Mouse (Mus musculus) stomach, embryonic 14.5 days (tissue): ENCODE measurements around the gene Zfp655. TPM values are rescaled to one million over a fixed set of nuclear protein-coding genes. Genes with fewer than 3 reads are reported as not detected.

Experiments
- ATAC-seq: fragments of 200-750 bp; cut with Nextera tagmentation; 2 replicates; pipeline ENCODE4 v1.8.0; 2017; ENCODE audit warnings: low read depth, moderate TSS enrichment; ENCODE audit not compliant: insufficient number of reproducible peaks, insufficient read depth, low FRiP score
- H3K27ac ChIP-seq: fragments of 300-500 bp; sonication (generic); 2 replicates; pipeline ENCODE4 v1.5.1; 2014; ENCODE audit warnings: mild to moderate bottlenecking, low read length, moderate library complexity, mixed read lengths
- H3K27me3 ChIP-seq: fragments of 300-500 bp; sonication (generic); 2 replicates; pipeline ENCODE4 v1.6.1; 2014; ENCODE audit warnings: low read length, control low read depth, mixed read lengths; ENCODE audit not compliant: control insufficient read depth, insufficient read depth
- H3K36me3 ChIP-seq: fragments of 300-500 bp; sonication (generic); 2 replicates; pipeline ENCODE4 v1.6.1; 2014; ENCODE audit warnings: mild to moderate bottlenecking, control low read depth, low read length, moderate library complexity, mixed read lengths; ENCODE audit not compliant: control insufficient read depth, insufficient read depth
- H3K4me1 ChIP-seq: fragments of 300-500 bp; sonication (generic); 2 replicates; pipeline ENCODE4 v1.6.1; 2014; ENCODE audit warnings: low read length, control low read depth, mixed read lengths; ENCODE audit not compliant: control insufficient read depth, insufficient read depth
- H3K4me2 ChIP-seq: fragments of 300-500 bp; sonication (generic); replicated peaks from 2 replicates; pipeline ENCODE4 v1.6.1; 2014; ENCODE audit warnings: low read depth, low read length, control low read depth
- H3K4me3 ChIP-seq: fragments of 300-500 bp; sonication (generic); 2 replicates; pipeline ENCODE4 v1.5.1; 2014; ENCODE audit warnings: low read depth, low read length, control low read depth
- H3K9ac ChIP-seq: fragments of 300-500 bp; sonication (generic); replicated peaks from 2 replicates; pipeline ENCODE4 v1.6.1; 2014; ENCODE audit warnings: low read depth, mild to moderate bottlenecking, control low read depth, low read length, moderate library complexity, mixed read lengths
- H3K9me3 ChIP-seq: fragments of 300-500 bp; sonication (generic); 2 replicates; pipeline ENCODE4 v1.6.1; 2016; ENCODE audit warnings: low read depth, low read length, control low read depth; ENCODE audit not compliant: control insufficient read depth
- WGBS: fragments of 180-500 bp; shearing (Covaris S2); extraction: QIAGEN DNeasy Blood & Tissue Kit; methylation state at CpG from one replicate; pipeline ENCODE4 v1.1.7; 2014; 5-methylcytosine and 5-hydroxymethylcytosine counted together
- polyA plus RNA-seq: library from polyadenylated mRNA; unstranded; fragments of >200 nt; fragmentation: Nextera tagmentation; extraction: Ambion mirVana; gene quantifications from 2 replicates; pipeline ENCODE4 v1.2.1, GENCODE M21; 2014

Zfp655 gene
- polyA plus RNA-seq, 1 experiment from 2014 or later = 42.0 TPM

- H3K36me3 ChIP-seq = peaks cover 10% of the 10 kb centered on the region
- 84% methylated on average over 3 of the region's 3 CpGs for WGBS
- no peak overlapping the region for H3K27ac ChIP-seq
- no peak for ATAC-seq
- no peaks in the 10 kb centered on the region for H3K9me3 ChIP-seq
- H3K4me2 ChIP-seq = no peak overlapping the region
- no peaks in the 10 kb centered on the region for H3K4me1 ChIP-seq
- H3K27me3 ChIP-seq = no peaks in the 10 kb centered on the region
- H3K4me3 ChIP-seq = no peak overlapping the region
- no peak overlapping the region for H3K9ac ChIP-seq
Observed at GRCm38 (mm10) chr5:145213505-145213904, 18.0 kb upstream of the Zfp655 start.

GRCm38 (mm10) chr5:145214679-145215078, 16.8 kb upstream of the Zfp655 start:
- no peak for ATAC-seq
- H3K36me3 ChIP-seq = peaks cover 15% of the 10 kb centered on the region
- no peaks in the 10 kb centered on the region for H3K9me3 ChIP-seq
- H3K4me2 ChIP-seq = no peak overlapping the region
- no peak overlapping the region for H3K4me3 ChIP-seq
- WGBS = 68% methylated on average over 4 of the region's 4 CpGs
- H3K27ac ChIP-seq = no peak overlapping the region
- no peaks in the 10 kb centered on the region for H3K27me3 ChIP-seq
- no peak overlapping the region for H3K9ac ChIP-seq
- H3K4me1 ChIP-seq = no peaks in the 10 kb centered on the region

- Histone ChIP-seq H3K4me1 (no peaks in the 10 kb centered on the region), H3K27me3 (no peaks in the 10 kb centered on the region), H3K36me3 (peaks cover 26% of the 10 kb centered on the region), H3K27ac (no peak overlapping the region), H3K9me3 (no peaks in the 10 kb centered on the region), H3K9ac (no peak overlapping the region), H3K4me3 (no peak overlapping the region), H3K4me2 (no peak overlapping the region)
- ATAC-seq = 0 out of 2 replicates have a peak, but pooled peaks have one; percentile 53
- 56% methylated on average over 6 of the region's 6 CpGs for WGBS
Observed at GRCm38 (mm10) chr5:145217746-145218145, 13.8 kb upstream of the Zfp655 start.

GRCm38 (mm10) chr5:145218206-145218605, 13.3 kb upstream of the Zfp655 start:
- Histone ChIP-seq H3K4me2 (no peak overlapping the region), H3K9ac (no peak overlapping the region), H3K36me3 (peaks cover 26% of the 10 kb centered on the region), H3K27ac (no peak overlapping the region), H3K27me3 (no peaks in the 10 kb centered on the region), H3K4me1 (no peaks in the 10 kb centered on the region), H3K4me3 (no peak overlapping the region), H3K9me3 (no peaks in the 10 kb centered on the region)
- 94% methylated on average over 21 of the region's 21 CpGs for WGBS
- no peak for ATAC-seq

GRCm38 (mm10) chr5:145218671-145219070, 12.8 kb upstream of the Zfp655 start:
- no peaks in the 10 kb centered on the region for H3K27me3 ChIP-seq
- no peak overlapping the region for H3K4me3 ChIP-seq
- WGBS = 95% methylated on average over 20 of the region's 20 CpGs
- no peak overlapping the region for H3K4me2 ChIP-seq
- no peak overlapping the region for H3K27ac ChIP-seq
- peaks cover 24% of the 10 kb centered on the region for H3K36me3 ChIP-seq
- H3K4me1 ChIP-seq = no peaks in the 10 kb centered on the region
- no peaks in the 10 kb centered on the region for H3K9me3 ChIP-seq
- ATAC-seq = no peak
- H3K9ac ChIP-seq = no peak overlapping the region

- H3K27me3 ChIP-seq = no peaks in the 10 kb centered on the region
Observed at GRCm38 (mm10) chr5:145219981-145220380, 11.5 kb upstream of the Zfp655 start.

GRCm38 (mm10) chr5:145222840-145223239, 8.7 kb upstream of the Zfp655 start:
- Histone ChIP-seq H3K36me3 (peaks cover 22% of the 10 kb centered on the region), H3K27me3 (no peaks in the 10 kb centered on the region), H3K4me1 (no peaks in the 10 kb centered on the region), H3K27ac (no peak overlapping the region), H3K9me3 (no peaks in the 10 kb centered on the region), H3K9ac (no peak overlapping the region), H3K4me3 (no peak overlapping the region), H3K4me2 (no peak overlapping the region)
- ATAC-seq = 0 out of 2 replicates have a peak, but pooled peaks have one; percentile 23
- 78% methylated on average over 5 of the region's 5 CpGs for WGBS

More at GRCm38 (mm10) chr5:145219981-145220380, 11.5 kb upstream of the Zfp655 start:
- no peak overlapping the region for H3K9ac ChIP-seq
- 93% methylated on average over 8 of the region's 8 CpGs for WGBS
- no peak overlapping the region for H3K27ac ChIP-seq
- no peak overlapping the region for H3K4me2 ChIP-seq
- H3K9me3 ChIP-seq = no peaks in the 10 kb centered on the region
- no peak for ATAC-seq
- no peaks in the 10 kb centered on the region for H3K4me1 ChIP-seq
- H3K36me3 ChIP-seq = peaks cover 22% of the 10 kb centered on the region
- no peak overlapping the region for H3K4me3 ChIP-seq

- H3K27ac ChIP-seq = no peak overlapping the region
- 76% methylated on average over 12 of the region's 12 CpGs for WGBS
- H3K36me3 ChIP-seq = peaks cover 21% of the 10 kb centered on the region
- H3K27me3 ChIP-seq = no peaks in the 10 kb centered on the region
- no peaks in the 10 kb centered on the region for H3K4me1 ChIP-seq
- no peaks in the 10 kb centered on the region for H3K9me3 ChIP-seq
- H3K4me3 ChIP-seq = no peak overlapping the region
- H3K4me2 ChIP-seq = no peak overlapping the region
- no peak for ATAC-seq
- H3K9ac ChIP-seq = no peak overlapping the region
Observed at GRCm38 (mm10) chr5:145223395-145223794, 8.1 kb upstream of the Zfp655 start.

- Histone ChIP-seq H3K27ac (no peak overlapping the region), H3K9me3 (no peaks in the 10 kb centered on the region), H3K9ac (no peak overlapping the region), H3K4me2 (no peak overlapping the region), H3K36me3 (peaks cover 3% of the 10 kb centered on the region; the same call in 1 of the 2 replicates), H3K4me1 (no peaks in the 10 kb centered on the region), H3K27me3 (no peaks in the 10 kb centered on the region), H3K4me3 (no peak overlapping the region)
- 64% methylated on average over 2 of the region's 2 CpGs for WGBS
- ATAC-seq = no peak
Observed at GRCm38 (mm10) chr5:145226453-145226852, 5.1 kb upstream of the Zfp655 start.
